Mouse (Mus musculus) ES-E14 (cell line): Measurements from ENCODE around the gene 1110059E24Rik.

Source experiments
- MAFK ChIP-seq: IDR thresholded peaks from 2 replicates; pipeline ENCODE4 v1.6.1; 2014; ENCODE audit warnings: mild to moderate bottlenecking, low read depth, low read length, inconsistent platforms; ENCODE audit not compliant: insufficient read depth
- ZNF384 ChIP-seq: IDR thresholded peaks from 2 replicates; pipeline ENCODE4 v1.6.1; 2012; ENCODE audit warnings: low read depth, low read length, inconsistent platforms

DNA sequence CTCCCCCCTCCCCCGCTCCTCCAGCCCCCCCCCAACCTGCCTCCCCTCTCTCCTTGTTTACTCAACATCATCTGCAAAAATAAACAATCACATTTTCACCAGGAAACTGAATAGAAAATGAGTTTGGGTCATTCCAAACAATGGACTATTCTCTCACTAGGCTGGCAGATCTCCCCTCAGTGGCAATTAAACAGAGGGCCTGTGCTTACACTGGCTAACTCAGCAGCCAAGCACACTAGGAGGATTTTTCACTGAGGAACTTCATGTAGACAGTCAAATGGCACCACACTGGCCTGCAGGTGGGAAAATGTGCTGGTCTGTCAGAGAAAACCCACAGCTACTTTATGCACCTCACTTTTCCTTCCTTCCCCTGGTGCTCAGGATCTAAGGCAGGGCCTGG lies 23.3 kb downstream of the 1110059E24Rik start:
- TF ChIP-seq ZNF384 (no peak), MAFK (no peak)
